Mouse (Mus musculus): ENCODE measurements around the gene Cd70.

- TF ChIP-seq TAL1 (IDR thresholded peaks at IDR 0.05; ENCODE audit: low read length) (no peak), GATA1 (IDR thresholded peaks at IDR 0.05; ENCODE audit: low read length) (no peak)
Observed at GRCm38 (mm10) chr17:57096623-57096920, 53.0 kb downstream of the Cd70 start.
